Mouse (Mus musculus) urinary bladder, postnatal 36 days (tissue): ENCODE results near the gene Hltf.
"Not testable (repeated sequence)": the region's sequence is repeated elsewhere in the genome, so short reads cannot be mapped to it uniquely, and the experiment has no call there.

Source experiments
- DNase-seq, 2 experiments: peaks; one replicate each; pipeline ENCODE4 v3.0.0; 2022; ENCODE audit warnings: low spot score in 2 of 2, mixed read lengths in 1 of 2

Gene Hltf

DNA sequence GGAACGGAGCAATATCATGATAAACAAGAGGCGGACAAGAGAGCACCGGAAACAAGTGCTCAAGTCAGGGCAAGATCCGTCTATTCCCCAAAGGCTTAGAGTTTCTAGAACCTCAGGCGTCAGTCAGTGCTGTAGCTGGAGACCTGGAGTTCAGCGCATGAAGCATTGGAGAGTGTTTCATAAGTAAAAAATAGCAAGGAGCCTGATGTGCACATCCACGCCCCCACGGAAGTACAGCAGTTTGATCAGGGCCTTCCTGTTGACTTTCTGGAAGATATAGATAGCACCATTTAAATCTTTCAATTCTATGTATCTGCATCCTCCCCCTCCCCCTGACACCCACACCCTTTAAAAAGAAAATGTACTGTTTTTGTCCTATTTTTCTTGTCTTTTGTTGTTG is 46.7 kb downstream of the Hltf start:
- DNase-seq = no peak

- no peak for DNase-seq
Observed at GRCm38 (mm10) chr3:20104776-20105175, 47.2 kb downstream of the Hltf start.

GRCm38 (mm10) chr3:20108881-20109280 is 51.3 kb downstream of the Hltf start:
- DNase-seq = no peak

- DNase-seq = no peak
Observed at GRCm38 (mm10) chr3:20111913-20112312, 54.3 kb downstream of the Hltf start.

- DNase-seq = no peak
Observed at GRCm38 (mm10) chr3:20119044-20119591, 61.5 kb downstream of the Hltf start.

GRCm38 (mm10) chr3:20119686-20120244 is 62.2 kb downstream of the Hltf start:
- no peak for DNase-seq

- DNase-seq = not testable (repeated sequence)
Observed at GRCm38 (mm10) chr3:20121582-20121981, 64.0 kb downstream of the Hltf start.

DNA sequence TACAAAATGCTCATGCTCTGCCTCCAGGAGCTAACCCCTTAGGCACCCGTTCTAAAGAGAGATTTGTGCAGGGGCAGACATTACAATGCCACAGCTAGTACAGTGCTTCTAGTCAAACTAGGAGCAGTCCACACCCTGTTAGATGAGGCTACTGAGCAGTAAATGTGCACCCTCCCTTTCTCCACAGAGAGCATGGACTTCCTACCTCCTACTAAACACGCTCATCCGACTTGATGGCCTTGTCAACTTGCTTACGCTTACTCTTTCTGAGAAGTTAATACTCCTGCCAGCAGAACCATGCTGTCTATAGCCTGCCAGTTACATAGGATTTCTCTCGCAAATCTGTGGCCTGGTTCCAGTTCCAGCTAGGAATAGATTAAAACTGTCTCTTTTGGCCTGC is 68.0 kb downstream of the Hltf start:
- no peak for DNase-seq

DNA sequence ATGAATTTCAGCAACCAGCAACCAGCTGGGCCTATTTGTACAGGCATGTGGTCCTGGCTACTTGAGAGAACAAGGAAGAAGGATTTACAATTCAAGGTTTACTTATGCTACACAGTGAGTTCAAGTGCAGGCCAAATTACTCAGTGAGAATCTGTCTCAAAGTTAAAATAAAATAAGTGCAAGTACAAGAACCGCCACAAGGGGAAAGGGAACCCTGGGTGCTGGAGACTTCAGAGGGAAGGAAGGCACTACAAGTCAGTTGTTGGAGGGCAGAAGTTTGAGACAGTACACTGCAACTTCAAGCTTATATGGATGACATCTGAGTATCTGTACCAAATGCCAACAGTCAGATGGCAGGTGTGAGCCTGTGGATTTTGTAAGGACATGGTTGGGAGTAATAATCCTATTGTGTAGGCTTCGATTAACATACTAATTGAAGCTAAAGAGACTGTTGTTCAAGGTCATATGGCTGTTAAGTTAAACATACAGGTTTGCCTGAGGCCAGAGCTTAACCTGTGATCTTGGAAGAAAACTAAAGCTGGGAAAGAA is 69.5 kb downstream of the Hltf start:
- DNase-seq = no peak

DNA sequence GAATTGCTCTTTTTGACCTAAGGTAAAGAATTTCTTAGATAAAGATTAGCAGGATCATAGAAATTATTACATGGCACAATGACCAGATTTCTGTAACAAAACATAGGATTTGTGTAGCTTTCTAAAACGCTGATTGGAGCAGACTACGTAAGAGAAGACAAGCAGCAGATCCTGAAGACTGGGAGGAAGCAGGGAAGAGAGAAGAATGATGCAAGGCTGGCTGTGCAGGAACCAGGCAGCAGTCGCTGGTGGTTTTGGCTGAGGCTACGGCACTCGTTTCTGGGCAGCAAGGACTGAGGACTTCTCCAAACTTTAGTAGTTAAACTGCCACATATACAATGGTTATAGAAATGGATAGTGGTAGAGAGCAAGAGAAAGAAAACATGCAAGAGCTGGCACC is 71.9 kb downstream of the Hltf start:
- no peak for DNase-seq

DNA sequence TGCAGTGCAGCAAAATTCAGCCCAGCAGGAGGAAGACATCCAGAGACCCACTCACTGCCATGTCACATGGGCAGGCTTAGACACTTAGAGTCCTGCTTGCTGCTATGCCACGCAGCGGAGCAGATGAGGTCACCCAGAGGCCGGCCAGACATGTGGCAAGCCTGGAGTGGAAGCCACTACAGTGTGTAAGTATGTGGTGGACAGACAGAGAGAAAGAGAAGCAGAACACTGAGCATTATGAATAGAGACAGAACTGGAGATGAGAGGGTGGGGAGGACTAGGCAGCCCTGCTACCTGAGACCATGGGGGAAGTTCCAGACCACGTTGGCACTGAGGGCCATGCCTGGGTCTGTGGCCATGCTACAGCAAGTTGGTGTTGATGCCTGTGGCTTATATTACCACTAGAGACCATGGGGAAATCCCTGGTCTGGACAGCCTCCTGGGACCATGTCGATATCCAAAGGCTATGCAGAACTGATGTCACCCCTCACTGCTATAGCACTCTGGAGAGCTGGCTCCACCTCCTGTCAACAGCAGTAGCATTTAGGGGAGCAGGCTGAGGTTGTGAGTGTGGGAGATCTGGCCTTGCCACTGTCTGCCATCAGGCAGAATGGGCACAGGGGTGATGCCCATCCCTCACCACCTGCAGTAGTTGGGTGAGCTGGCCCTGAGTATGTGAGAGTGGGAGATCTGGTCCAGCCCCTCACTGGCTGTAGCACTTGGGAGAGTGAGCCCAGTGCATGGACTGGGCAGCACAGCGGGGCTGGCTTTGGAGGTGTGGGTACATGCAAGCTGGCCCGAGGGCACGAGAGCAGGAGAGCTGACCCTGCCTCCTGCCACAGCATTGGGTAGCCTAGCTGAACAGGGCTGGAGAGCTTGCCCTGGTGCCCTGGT is 73.1 kb downstream of the Hltf start:
- no peak for DNase-seq

DNA sequence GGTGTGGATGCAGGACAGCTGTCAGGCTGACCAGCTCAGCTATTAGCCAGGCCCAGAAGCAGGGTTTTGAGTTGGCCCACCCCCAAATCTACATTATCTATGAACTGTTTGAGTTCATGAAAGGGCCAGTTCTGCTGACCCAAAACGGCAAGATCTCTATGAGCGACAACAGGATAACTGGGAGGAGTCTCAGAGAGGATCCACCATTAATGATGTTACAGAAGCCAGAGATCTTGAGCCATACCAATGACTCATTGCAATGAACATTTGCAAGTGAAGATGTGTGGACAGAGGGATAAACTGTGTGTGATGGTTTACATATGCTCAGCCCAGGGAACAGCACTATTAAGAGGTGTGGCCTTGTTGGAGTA is 73.7 kb downstream of the Hltf start:
- DNase-seq = no peak

- no peak for DNase-seq
Observed at GRCm38 (mm10) chr3:20132731-20133130, 75.1 kb downstream of the Hltf start.

DNA sequence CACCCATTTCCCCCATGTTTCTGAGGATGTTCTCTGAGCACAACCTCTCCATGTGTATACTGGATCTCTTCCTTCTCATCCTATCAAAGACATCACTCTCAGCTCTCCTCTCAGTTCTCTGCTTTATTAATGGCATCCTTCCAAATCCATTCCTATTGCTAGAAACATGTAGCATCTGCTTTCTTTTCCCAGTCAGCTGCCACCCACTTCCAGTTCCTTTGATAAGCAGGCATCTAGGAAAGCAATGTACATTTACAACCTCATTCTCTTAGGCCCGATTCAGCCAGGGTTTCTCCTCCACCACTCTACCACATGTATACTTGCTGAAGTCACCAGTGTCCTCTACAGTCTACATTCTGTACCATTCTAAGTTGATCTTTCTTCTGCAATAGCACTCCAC is 76.1 kb downstream of the Hltf start:
- DNase-seq = no peak

DNA sequence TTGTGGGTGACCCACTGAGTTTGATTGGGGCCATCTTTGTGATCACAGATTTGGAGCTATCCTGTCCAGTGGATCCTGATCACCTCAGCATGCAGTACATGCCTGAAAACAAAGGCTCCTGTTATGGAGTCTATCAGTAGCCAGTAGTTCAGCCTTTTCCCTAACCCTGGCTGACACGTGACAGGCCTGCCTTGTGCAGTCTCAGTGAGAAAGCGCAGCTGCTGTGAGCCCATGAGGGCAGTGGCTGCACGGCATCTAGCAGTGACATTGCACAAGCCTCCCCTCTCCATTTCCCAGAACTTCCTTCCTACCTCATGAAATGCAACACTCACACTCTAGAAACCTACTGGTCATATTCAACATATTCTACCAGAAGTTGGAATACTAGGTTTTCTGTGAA is 76.9 kb downstream of the Hltf start:
- DNase-seq = no peak

DNA sequence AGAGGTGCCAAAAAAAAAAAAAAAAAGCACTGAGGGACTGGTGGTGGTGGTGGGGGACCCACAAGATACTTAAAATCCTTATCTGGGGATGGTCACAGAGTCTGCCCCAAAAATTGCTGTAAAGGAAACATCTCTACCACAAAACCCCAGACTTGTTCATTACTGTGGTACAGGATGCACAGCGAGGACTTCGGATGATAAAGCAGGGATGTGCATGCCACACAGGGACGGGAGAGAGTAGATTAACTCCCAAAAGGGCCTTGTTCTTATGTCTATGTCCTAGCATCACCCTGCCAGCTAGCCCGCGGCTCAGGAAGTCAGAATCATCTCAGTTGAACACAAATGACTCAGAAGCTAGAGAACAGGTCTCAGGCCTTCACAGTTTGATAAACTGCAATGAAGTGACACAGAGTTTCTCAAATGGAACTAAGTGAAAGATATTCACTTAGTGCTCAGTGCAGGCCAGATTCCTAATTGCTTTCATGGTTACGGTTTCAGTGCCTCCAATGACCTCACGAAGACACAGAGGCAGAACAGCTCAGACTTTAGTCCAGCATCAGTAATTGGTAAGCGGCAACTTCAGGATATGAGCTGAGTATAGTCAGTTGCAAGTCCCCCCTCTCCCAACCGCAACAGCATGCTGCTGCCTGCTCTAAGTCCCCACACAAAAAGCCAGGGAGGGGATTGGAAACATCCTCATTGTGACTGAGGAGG is 79.4 kb downstream of the Hltf start:
- no peak for DNase-seq

- DNase-seq = no peak
Observed at GRCm38 (mm10) chr3:20141240-20141639, 83.6 kb downstream of the Hltf start.

DNA sequence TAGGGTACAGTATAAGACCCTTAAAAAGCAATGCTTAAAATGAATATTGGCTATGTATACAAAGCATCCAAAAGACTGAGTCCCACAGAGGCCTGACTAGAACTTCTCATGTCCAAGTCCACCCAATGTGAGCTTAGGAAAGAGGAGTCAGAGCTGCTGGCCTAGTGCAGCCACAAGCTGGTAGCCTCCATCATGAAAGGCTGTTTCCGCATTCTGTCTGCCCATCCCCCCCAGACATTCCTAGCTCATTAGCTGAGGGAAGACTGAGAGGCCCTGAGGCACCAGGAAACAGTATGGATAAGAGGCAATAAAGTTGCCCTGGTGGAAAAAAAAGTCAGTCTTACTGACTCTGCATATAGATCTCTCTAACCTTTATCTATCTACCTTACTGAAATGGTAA is 84.1 kb downstream of the Hltf start:
- no peak for DNase-seq

GRCm38 (mm10) chr3:20142101-20142500 is 84.5 kb downstream of the Hltf start:
- no peak for DNase-seq

DNA sequence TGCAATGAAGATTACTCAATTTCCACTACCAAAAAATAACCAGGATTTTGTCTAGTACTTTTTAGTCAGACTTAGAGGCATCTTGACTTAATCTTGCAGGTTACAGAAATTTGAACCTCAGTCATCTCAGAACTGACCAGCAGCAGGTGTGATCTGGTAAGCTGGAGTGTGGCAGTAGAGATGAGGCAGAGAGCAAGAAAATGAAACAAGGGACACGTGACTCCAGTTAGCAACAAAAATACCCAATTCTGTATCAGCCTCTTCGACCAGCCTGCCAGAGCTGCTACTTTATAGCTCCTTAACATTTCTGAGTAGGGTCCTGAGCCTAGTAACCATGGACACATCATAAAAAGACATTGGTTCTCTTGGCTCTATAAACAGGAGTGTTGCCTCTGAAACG is 85.0 kb downstream of the Hltf start:
- DNase-seq = no peak

DNA sequence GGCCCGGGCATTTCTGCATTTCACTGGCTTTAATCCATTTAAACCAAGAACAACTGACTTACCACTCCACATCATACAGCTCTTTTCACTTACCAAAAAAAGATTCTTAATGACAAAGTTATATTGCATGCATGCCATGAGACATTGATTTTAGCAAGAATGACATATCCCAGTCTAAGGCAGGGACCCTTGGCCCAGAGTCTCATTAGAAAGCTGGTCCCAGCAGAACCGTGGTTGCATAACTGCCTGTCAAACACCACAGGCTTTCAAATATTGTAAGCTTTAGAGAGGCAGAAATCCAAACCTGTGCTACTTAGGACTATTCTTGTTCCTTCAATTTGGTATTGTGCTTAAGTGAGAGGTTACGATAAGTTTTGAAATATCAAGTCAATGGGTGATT is 86.1 kb downstream of the Hltf start:
- no peak for DNase-seq

GRCm38 (mm10) chr3:20144401-20144800 is 86.8 kb downstream of the Hltf start:
- DNase-seq = no peak
